Mouse (Mus musculus): ENCODE measurements around the gene G530012D18Rik.
"Not testable (repeated sequence)": the region's sequence is repeated elsewhere in the genome, so short reads cannot be mapped to it uniquely, and the experiment has no call there.

Gene G530012D18Rik

DNA sequence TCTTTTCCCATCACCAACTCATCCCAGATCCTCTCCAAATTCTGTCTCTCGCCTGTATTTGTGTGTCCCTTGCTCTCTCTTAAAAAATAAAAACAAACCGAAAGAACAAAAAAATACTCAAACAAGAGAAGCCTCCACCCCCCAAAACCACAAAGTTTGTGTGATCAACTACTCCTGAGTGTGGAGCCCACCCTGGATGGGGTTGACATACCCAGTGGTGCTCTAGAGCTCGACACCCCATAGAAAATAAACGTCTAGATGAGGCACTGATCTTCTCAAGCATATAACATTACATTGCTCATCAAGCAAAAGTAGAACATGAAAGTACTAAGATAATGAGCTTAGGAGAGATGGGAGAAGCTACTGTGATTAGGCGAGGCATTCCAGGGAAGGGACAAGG is 41.7 kb downstream of the G530012D18Rik start:
- DNase-seq: not testable (repeated sequence)

DNA sequence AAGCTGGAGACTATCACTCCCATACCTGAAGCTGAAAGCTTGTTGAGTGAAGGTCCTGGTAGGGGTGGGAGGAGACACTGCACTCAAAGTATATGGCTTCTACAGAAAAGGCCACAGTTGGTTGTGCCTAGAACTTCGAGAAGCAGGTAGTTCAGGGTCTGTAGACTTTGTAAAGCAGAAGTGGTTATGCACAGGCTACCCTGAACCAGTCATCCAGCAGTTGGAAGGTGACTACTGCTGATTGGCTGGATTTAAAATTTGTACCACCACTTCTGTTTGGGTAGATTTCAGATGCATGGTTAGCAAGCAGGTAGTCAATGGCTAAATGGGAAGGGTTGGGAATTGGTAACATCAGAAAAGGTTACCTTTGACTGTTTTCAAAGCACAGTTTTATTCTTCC is 43.2 kb downstream of the G530012D18Rik start:
- not testable (repeated sequence) for DNase-seq
